Mouse (Mus musculus): ENCODE measurements around the gene Ctnnd2. TPM values are rescaled to one million over a fixed set of nuclear protein-coding genes. Genes with fewer than 3 reads are reported as not detected.

Gene Ctnnd2
- polyA plus RNA-seq, 1 experiment from 2014 or later = 2.0 TPM

- H3K4me2 ChIP-seq (replicated peaks) = no peak overlapping the region
- no peaks in the 10 kb centered on the region for H3K27me3 ChIP-seq (replicated peaks)
- no peak overlapping the region for H3K27ac ChIP-seq
- H3K4me3 ChIP-seq (replicated peaks) = no peak overlapping the region
- H3K4me1 ChIP-seq (replicated peaks) = no peaks in the 10 kb centered on the region
- 82% methylated on average over 2 of the region's 2 CpGs for WGBS
- ATAC-seq = no peak
- no peak overlapping the region for H3K9ac ChIP-seq
- no peaks in the 10 kb centered on the region for H3K9me3 ChIP-seq
- no peaks in the 10 kb centered on the region for H3K36me3 ChIP-seq
Measured at GRCm38 (mm10) chr15:30986890-30987289, 814.5 kb downstream of the Ctnnd2 start.

- no peak overlapping the region for H3K4me2 ChIP-seq (replicated peaks)
- no peak overlapping the region for H3K27ac ChIP-seq
- H3K4me1 ChIP-seq (replicated peaks) = no peaks in the 10 kb centered on the region
- peak; percentile 47; the same call in 1 of the 2 replicates for ATAC-seq
- H3K9me3 ChIP-seq = no peaks in the 10 kb centered on the region
- no peak overlapping the region for H3K9ac ChIP-seq
- no peak overlapping the region for H3K4me3 ChIP-seq (replicated peaks)
- 47% methylated on average over 15 of the region's 15 CpGs for WGBS
- no peaks in the 10 kb centered on the region for H3K36me3 ChIP-seq
- H3K27me3 ChIP-seq (replicated peaks) = no peaks in the 10 kb centered on the region
Measured at GRCm38 (mm10) chr15:30990421-30991252, 818.2 kb downstream of the Ctnnd2 start.

- no peaks in the 10 kb centered on the region for H3K4me1 ChIP-seq (replicated peaks)
- 90% methylated on average over 12 of the region's 12 CpGs for WGBS
- H3K27me3 ChIP-seq (replicated peaks) = no peaks in the 10 kb centered on the region
- no peak overlapping the region for H3K9ac ChIP-seq
- no peaks in the 10 kb centered on the region for H3K9me3 ChIP-seq
- no peak overlapping the region for H3K4me2 ChIP-seq (replicated peaks)
- no peak overlapping the region for H3K27ac ChIP-seq
- H3K4me3 ChIP-seq (replicated peaks) = no peak overlapping the region
- no peak for ATAC-seq
- H3K36me3 ChIP-seq = no peaks in the 10 kb centered on the region
Measured at GRCm38 (mm10) chr15:30992357-30992756, 820.0 kb downstream of the Ctnnd2 start.

GRCm38 (mm10) chr15:30992901-30993300, 820.5 kb downstream of the Ctnnd2 start:
- ATAC-seq = no peak
- Histone ChIP-seq H3K4me2 (replicated peaks) (no peak overlapping the region), H3K4me1 (replicated peaks) (no peaks in the 10 kb centered on the region), H3K4me3 (replicated peaks) (no peak overlapping the region), H3K36me3 (no peaks in the 10 kb centered on the region), H3K9ac (no peak overlapping the region), H3K27me3 (replicated peaks) (no peaks in the 10 kb centered on the region), H3K9me3 (no peaks in the 10 kb centered on the region), H3K27ac (no peak overlapping the region)
- WGBS = 82% methylated on average over 3 of the region's 3 CpGs

- no peak overlapping the region for H3K9ac ChIP-seq
- no peak for ATAC-seq
- H3K36me3 ChIP-seq = no peaks in the 10 kb centered on the region
- 82% methylated on average over 3 of the region's 3 CpGs for WGBS
- H3K27me3 ChIP-seq (replicated peaks) = no peaks in the 10 kb centered on the region
- no peaks in the 10 kb centered on the region for H3K9me3 ChIP-seq
- no peak overlapping the region for H3K4me3 ChIP-seq (replicated peaks)
- H3K4me1 ChIP-seq (replicated peaks) = no peaks in the 10 kb centered on the region
- no peak overlapping the region for H3K27ac ChIP-seq
- H3K4me2 ChIP-seq (replicated peaks) = no peak overlapping the region
Measured at GRCm38 (mm10) chr15:30995346-30995745, 823.0 kb downstream of the Ctnnd2 start.

- no peaks in the 10 kb centered on the region for H3K4me1 ChIP-seq (replicated peaks)
- no peaks in the 10 kb centered on the region for H3K9me3 ChIP-seq
- no peak overlapping the region for H3K9ac ChIP-seq
- H3K36me3 ChIP-seq = no peaks in the 10 kb centered on the region
- 84% methylated on average over 5 of the region's 5 CpGs for WGBS
- no peak for ATAC-seq
- no peak overlapping the region for H3K4me2 ChIP-seq (replicated peaks)
- no peak overlapping the region for H3K27ac ChIP-seq
- no peaks in the 10 kb centered on the region for H3K27me3 ChIP-seq (replicated peaks)
- no peak overlapping the region for H3K4me3 ChIP-seq (replicated peaks)
Measured at GRCm38 (mm10) chr15:31004468-31004867, 832.1 kb downstream of the Ctnnd2 start.

GRCm38 (mm10) chr15:31004976-31005375, 832.6 kb downstream of the Ctnnd2 start:
- 84% methylated on average over 8 of the region's 8 CpGs for WGBS
- no peak overlapping the region for H3K9ac ChIP-seq
- no peak for ATAC-seq
- no peaks in the 10 kb centered on the region for H3K9me3 ChIP-seq
- H3K4me1 ChIP-seq (replicated peaks) = no peaks in the 10 kb centered on the region
- no peak overlapping the region for H3K4me3 ChIP-seq (replicated peaks)
- H3K27ac ChIP-seq = no peak overlapping the region
- no peaks in the 10 kb centered on the region for H3K36me3 ChIP-seq
- H3K27me3 ChIP-seq (replicated peaks) = no peaks in the 10 kb centered on the region
- no peak overlapping the region for H3K4me2 ChIP-seq (replicated peaks)

GRCm38 (mm10) chr15:31006050-31006824, 833.8 kb downstream of the Ctnnd2 start:
- Histone ChIP-seq H3K27ac (no peak overlapping the region), H3K4me1 (replicated peaks) (no peaks in the 10 kb centered on the region), H3K9me3 (no peaks in the 10 kb centered on the region), H3K36me3 (no peaks in the 10 kb centered on the region), H3K4me2 (replicated peaks) (no peak overlapping the region), H3K27me3 (replicated peaks) (no peaks in the 10 kb centered on the region), H3K4me3 (replicated peaks) (no peak overlapping the region), H3K9ac (no peak overlapping the region)
- 62% methylated on average over 8 of the region's 8 CpGs for WGBS
- ATAC-seq = no peak

- Histone ChIP-seq H3K4me3 (replicated peaks) (no peak overlapping the region), H3K36me3 (no peaks in the 10 kb centered on the region), H3K4me1 (replicated peaks) (no peaks in the 10 kb centered on the region), H3K9ac (no peak overlapping the region), H3K27me3 (replicated peaks) (no peaks in the 10 kb centered on the region), H3K27ac (no peak overlapping the region), H3K9me3 (no peaks in the 10 kb centered on the region), H3K4me2 (replicated peaks) (no peak overlapping the region)
- no peak for ATAC-seq
- WGBS = 89% methylated on average over 8 of the region's 8 CpGs
Measured at GRCm38 (mm10) chr15:31006825-31007157, 834.4 kb downstream of the Ctnnd2 start.

GRCm38 (mm10) chr15:31008594-31008993, 836.2 kb downstream of the Ctnnd2 start:
- H3K36me3 ChIP-seq = no peaks in the 10 kb centered on the region
- no peaks in the 10 kb centered on the region for H3K9me3 ChIP-seq
- 77% methylated on average over 6 of the region's 6 CpGs for WGBS
- no peak for ATAC-seq
- H3K4me2 ChIP-seq (replicated peaks) = no peak overlapping the region
- H3K4me3 ChIP-seq (replicated peaks) = no peak overlapping the region
- no peaks in the 10 kb centered on the region for H3K27me3 ChIP-seq (replicated peaks)
- no peak overlapping the region for H3K27ac ChIP-seq
- H3K9ac ChIP-seq = no peak overlapping the region
- H3K4me1 ChIP-seq (replicated peaks) = no peaks in the 10 kb centered on the region

- ATAC-seq = no peak
- H3K9ac ChIP-seq = no peak overlapping the region
- no peaks in the 10 kb centered on the region for H3K27me3 ChIP-seq (replicated peaks)
- 69% methylated on average over 2 of the region's 2 CpGs for WGBS
- no peak overlapping the region for H3K4me3 ChIP-seq (replicated peaks)
- no peaks in the 10 kb centered on the region for H3K36me3 ChIP-seq
- H3K9me3 ChIP-seq = no peaks in the 10 kb centered on the region
- H3K4me2 ChIP-seq (replicated peaks) = no peak overlapping the region
- H3K27ac ChIP-seq = no peak overlapping the region
- no peaks in the 10 kb centered on the region for H3K4me1 ChIP-seq (replicated peaks)
Measured at GRCm38 (mm10) chr15:31020769-31021168, 848.4 kb downstream of the Ctnnd2 start.

GRCm38 (mm10) chr15:31022012-31022411, 849.6 kb downstream of the Ctnnd2 start:
- Histone ChIP-seq H3K27me3 (replicated peaks) (no peaks in the 10 kb centered on the region), H3K4me3 (replicated peaks) (no peak overlapping the region), H3K27ac (no peak overlapping the region), H3K4me1 (replicated peaks) (no peaks in the 10 kb centered on the region), H3K9me3 (no peaks in the 10 kb centered on the region), H3K36me3 (no peaks in the 10 kb centered on the region), H3K9ac (no peak overlapping the region), H3K4me2 (replicated peaks) (no peak overlapping the region)
- ATAC-seq = no peak
- 74% methylated on average over 1 of the region's 1 CpGs for WGBS

- WGBS = 88% methylated on average over 3 of the region's 3 CpGs
- H3K27me3 ChIP-seq (replicated peaks) = no peaks in the 10 kb centered on the region
- no peak for ATAC-seq
- H3K27ac ChIP-seq = no peak overlapping the region
- no peak overlapping the region for H3K4me3 ChIP-seq (replicated peaks)
- H3K9ac ChIP-seq = no peak overlapping the region
- H3K9me3 ChIP-seq = no peaks in the 10 kb centered on the region
- H3K4me2 ChIP-seq (replicated peaks) = no peak overlapping the region
- no peaks in the 10 kb centered on the region for H3K4me1 ChIP-seq (replicated peaks)
- H3K36me3 ChIP-seq = no peaks in the 10 kb centered on the region
Measured at GRCm38 (mm10) chr15:31022497-31022896, 850.1 kb downstream of the Ctnnd2 start.
